Mouse (Mus musculus): ENCODE data around the gene Upp1. TPM values are rescaled to one million over a fixed set of nuclear protein-coding genes. Genes with fewer than 3 reads are reported as not detected.

Gene Upp1
- polyA plus RNA-seq, 2 experiments, result 5.2 to 6.1 TPM

GRCm38 (mm10) chr11:9126373-9127107 lies 8.6 kb downstream of the Upp1 start:
- ATAC-seq (ENCODE audit: low FRiP score, low read depth) (no peak), DNase-seq (ENCODE audit: low spot score) (no peak)
- Histone ChIP-seq H3K9me3 (ENCODE audit: control insufficient read depth, low read length) (no peaks in the 10 kb centered on the region), H3K4me3 (replicated peaks; ENCODE audit: low read length) (no peak overlapping the region), H3K4me1 (ENCODE audit: control insufficient read depth, insufficient read depth, low read length) (0 out of 2 replicates have a peak, but pooled peaks cover 2% of the 10 kb centered on the region), H3K4me2 (replicated peaks; ENCODE audit: low read depth, low read length, severe bottlenecking) (no peak overlapping the region), H3K27ac (replicated peaks; ENCODE audit: low read depth, low read length) (no peak overlapping the region), H3K27me3 (ENCODE audit: control insufficient read depth, insufficient read depth, low read length) (no peaks in the 10 kb centered on the region), H3K9ac (ENCODE audit: low read depth, low read length, severe bottlenecking) (no peak overlapping the region), H3K36me3 (ENCODE audit: control insufficient read depth, insufficient read depth, low read length) (no peaks in the 10 kb centered on the region)
- TF ChIP-seq POLR2A (IDR thresholded peaks at IDR 0.05; ENCODE audit: borderline replicate concordance, extremely low read depth, insufficient read depth, insufficient read length), result no peak
- WGBS, result 72% methylated on average over 5 of the region's 5 CpGs

- Histone ChIP-seq H3K4me2 (replicated peaks; ENCODE audit: low read depth, low read length, severe bottlenecking) (no peak overlapping the region), H3K36me3 (ENCODE audit: control insufficient read depth, insufficient read depth, low read length) (no peaks in the 10 kb centered on the region), H3K27ac (replicated peaks; ENCODE audit: low read depth, low read length) (no peak overlapping the region), H3K4me1 (ENCODE audit: control insufficient read depth, insufficient read depth, low read length) (0 out of 2 replicates have a peak, but pooled peaks cover 2% of the 10 kb centered on the region), H3K4me3 (replicated peaks; ENCODE audit: low read length) (no peak overlapping the region), H3K9me3 (ENCODE audit: control insufficient read depth, low read length) (no peaks in the 10 kb centered on the region), H3K9ac (ENCODE audit: low read depth, low read length, severe bottlenecking) (no peak overlapping the region), H3K27me3 (ENCODE audit: control insufficient read depth, insufficient read depth, low read length) (no peaks in the 10 kb centered on the region)
- no peak for TF ChIP-seq POLR2A (IDR thresholded peaks at IDR 0.05; ENCODE audit: borderline replicate concordance, extremely low read depth, insufficient read depth, insufficient read length)
- ATAC-seq (ENCODE audit: low FRiP score, low read depth) (no peak), DNase-seq (ENCODE audit: low spot score) (no peak)
- 54% methylated on average over 2 of the region's 2 CpGs for WGBS
Observed at GRCm38 (mm10) chr11:9128110-9128509, 10.2 kb downstream of the Upp1 start.

DNA sequence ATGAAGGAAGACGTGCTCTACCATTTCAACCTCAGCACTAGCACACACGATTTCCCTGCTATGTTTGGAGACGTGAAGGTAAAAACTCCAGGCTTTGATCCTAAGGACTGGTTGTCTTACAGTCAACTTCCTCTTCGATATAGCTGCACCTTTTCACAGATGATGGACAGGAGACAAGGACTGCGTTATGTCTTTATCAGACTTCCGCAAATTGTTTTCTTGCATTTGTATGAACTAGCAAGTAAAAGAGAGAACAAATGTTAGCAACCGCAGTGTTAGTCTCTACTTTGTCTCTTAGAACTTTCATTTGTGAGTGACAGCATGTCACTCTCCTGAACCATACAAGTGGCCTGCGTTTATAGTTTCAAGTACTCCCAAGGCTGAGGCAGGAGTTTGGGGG lies 11.6 kb downstream of the Upp1 start:
- no peaks in the 10 kb centered on the region for H3K9me3 ChIP-seq (ENCODE audit: control insufficient read depth, low read length)
- no peak overlapping the region for H3K27ac ChIP-seq (replicated peaks; ENCODE audit: low read depth, low read length)
- no peak for ATAC-seq (ENCODE audit: low FRiP score, low read depth)
- DNase-seq (ENCODE audit: low spot score), result no peak
- H3K4me1 ChIP-seq (ENCODE audit: control insufficient read depth, insufficient read depth, low read length), result 0 out of 2 replicates have a peak, but pooled peaks cover 2% of the 10 kb centered on the region
- TF ChIP-seq POLR2A (IDR thresholded peaks at IDR 0.05; ENCODE audit: borderline replicate concordance, extremely low read depth, insufficient read depth, insufficient read length), result no peak
- H3K36me3 ChIP-seq (ENCODE audit: control insufficient read depth, insufficient read depth, low read length), result no peaks in the 10 kb centered on the region
- H3K4me2 ChIP-seq (replicated peaks; ENCODE audit: low read depth, low read length, severe bottlenecking), result no peak overlapping the region
- H3K4me3 ChIP-seq (replicated peaks; ENCODE audit: low read length), result no peak overlapping the region
- H3K9ac ChIP-seq (ENCODE audit: low read depth, low read length, severe bottlenecking), result no peak overlapping the region
- 90% methylated on average over 8 of the region's 8 CpGs for WGBS
- no peaks in the 10 kb centered on the region for H3K27me3 ChIP-seq (ENCODE audit: control insufficient read depth, insufficient read depth, low read length)

- no peaks in the 10 kb centered on the region for H3K27me3 ChIP-seq (ENCODE audit: control insufficient read depth, insufficient read depth, low read length)
- TF ChIP-seq POLR2A (IDR thresholded peaks at IDR 0.05; ENCODE audit: borderline replicate concordance, extremely low read depth, insufficient read depth, insufficient read length), result no peak
- no peaks in the 10 kb centered on the region for H3K36me3 ChIP-seq (ENCODE audit: control insufficient read depth, insufficient read depth, low read length)
- WGBS, result 87% methylated on average over 7 of the region's 7 CpGs
- H3K9me3 ChIP-seq (ENCODE audit: control insufficient read depth, low read length), result no peaks in the 10 kb centered on the region
- H3K4me3 ChIP-seq (replicated peaks; ENCODE audit: low read length), result no peak overlapping the region
- DNase-seq (ENCODE audit: low spot score), result no peak
- no peak for ATAC-seq (ENCODE audit: low FRiP score, low read depth)
- H3K4me1 ChIP-seq (ENCODE audit: control insufficient read depth, insufficient read depth, low read length), result no peaks in the 10 kb centered on the region
- no peak overlapping the region for H3K9ac ChIP-seq (ENCODE audit: low read depth, low read length, severe bottlenecking)
- no peak overlapping the region for H3K27ac ChIP-seq (replicated peaks; ENCODE audit: low read depth, low read length)
- H3K4me2 ChIP-seq (replicated peaks; ENCODE audit: low read depth, low read length, severe bottlenecking), result no peak overlapping the region
Observed at GRCm38 (mm10) chr11:9131688-9132087, 13.8 kb downstream of the Upp1 start.

- ATAC-seq (ENCODE audit: low FRiP score, low read depth), result no peak
- no peak for DNase-seq (ENCODE audit: low spot score)
- TF ChIP-seq POLR2A (IDR thresholded peaks at IDR 0.05; ENCODE audit: borderline replicate concordance, extremely low read depth, insufficient read depth, insufficient read length), result no peak
- 77% methylated on average over 11 of the region's 11 CpGs for WGBS
- Histone ChIP-seq H3K27ac (replicated peaks; ENCODE audit: low read depth, low read length) (no peak overlapping the region), H3K9ac (ENCODE audit: low read depth, low read length, severe bottlenecking) (no peak overlapping the region), H3K4me2 (replicated peaks; ENCODE audit: low read depth, low read length, severe bottlenecking) (no peak overlapping the region), H3K36me3 (ENCODE audit: control insufficient read depth, insufficient read depth, low read length) (no peaks in the 10 kb centered on the region), H3K9me3 (ENCODE audit: control insufficient read depth, low read length) (no peaks in the 10 kb centered on the region), H3K27me3 (ENCODE audit: control insufficient read depth, insufficient read depth, low read length) (no peaks in the 10 kb centered on the region), H3K4me1 (ENCODE audit: control insufficient read depth, insufficient read depth, low read length) (no peaks in the 10 kb centered on the region), H3K4me3 (replicated peaks; ENCODE audit: low read length) (no peak overlapping the region)
Observed at GRCm38 (mm10) chr11:9135589-9136246, 17.8 kb downstream of the Upp1 start.
